Mouse (Mus musculus) urinary bladder, postnatal 25 days (tissue): ENCODE measurements around the gene Nfkbiz.

Experiments used
- DNase-seq: peaks from one replicate; pipeline ENCODE4 v3.0.0; 2022; ENCODE audit warnings: low spot score

Nfkbiz gene

DNA sequence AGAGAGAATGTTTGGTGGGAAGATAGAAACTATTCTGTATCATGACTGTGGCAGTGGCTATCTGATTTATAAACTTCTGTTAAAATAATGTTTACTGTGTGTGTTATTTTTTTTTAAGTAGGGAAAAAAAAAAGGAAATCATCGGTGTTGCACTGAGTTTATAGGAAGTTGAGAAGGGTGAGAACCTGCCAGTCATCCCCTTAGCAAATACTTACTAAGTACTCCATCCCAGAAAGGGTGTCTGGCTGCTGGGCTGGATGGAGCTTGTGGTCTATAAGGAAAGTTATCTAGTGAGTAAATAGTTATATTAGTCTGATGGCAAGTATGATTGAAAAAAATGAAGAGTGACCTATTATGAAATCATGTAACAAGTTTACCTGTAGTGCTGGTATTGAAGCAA, 37.1 kb downstream of the Nfkbiz start:
- DNase-seq, result no peak

DNA sequence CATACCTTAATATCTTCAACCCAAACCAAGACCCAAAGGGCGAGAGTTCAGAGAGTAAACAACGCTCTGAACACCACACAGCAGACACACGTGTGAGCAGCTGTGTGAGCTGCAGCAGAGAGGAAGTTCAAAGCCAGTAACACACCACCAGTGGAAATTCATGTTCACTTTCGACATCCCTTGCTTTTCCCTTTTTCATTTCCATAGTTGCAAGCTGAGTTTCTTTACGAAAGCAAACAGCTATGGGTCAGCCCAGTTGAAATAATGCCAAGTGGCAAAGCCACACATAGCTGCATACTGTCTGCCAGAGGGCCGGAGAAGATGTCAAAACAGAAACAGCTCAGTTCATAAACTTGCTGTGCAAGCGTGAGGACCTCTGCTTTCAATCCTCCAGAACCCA, 39.9 kb downstream of the Nfkbiz start:
- DNase-seq, result no peak

GRCm38 (mm10) chr16:55790326-55790725, 48.4 kb downstream of the Nfkbiz start:
- no peak for DNase-seq

DNA sequence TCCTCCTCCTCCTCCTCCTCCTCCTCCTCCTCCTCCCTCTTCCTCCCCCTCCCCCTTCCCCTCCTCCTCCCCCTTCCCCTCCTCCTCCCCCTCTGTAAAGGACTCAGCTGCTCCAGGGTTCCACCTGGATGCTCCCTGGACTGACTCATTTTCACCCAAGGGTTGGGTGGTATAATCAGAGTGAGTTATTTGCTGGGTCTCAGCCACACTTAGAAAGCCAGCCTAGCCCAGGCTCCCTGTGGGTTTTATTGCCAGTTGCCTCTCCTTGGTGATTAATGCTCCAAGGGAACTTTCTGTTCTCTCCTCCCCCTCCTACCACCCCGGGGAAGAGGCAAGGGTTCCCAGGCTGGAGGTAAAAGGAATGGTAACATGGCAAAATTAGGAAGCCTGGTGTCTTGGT, 49.4 kb downstream of the Nfkbiz start:
- DNase-seq, result no peak

DNA sequence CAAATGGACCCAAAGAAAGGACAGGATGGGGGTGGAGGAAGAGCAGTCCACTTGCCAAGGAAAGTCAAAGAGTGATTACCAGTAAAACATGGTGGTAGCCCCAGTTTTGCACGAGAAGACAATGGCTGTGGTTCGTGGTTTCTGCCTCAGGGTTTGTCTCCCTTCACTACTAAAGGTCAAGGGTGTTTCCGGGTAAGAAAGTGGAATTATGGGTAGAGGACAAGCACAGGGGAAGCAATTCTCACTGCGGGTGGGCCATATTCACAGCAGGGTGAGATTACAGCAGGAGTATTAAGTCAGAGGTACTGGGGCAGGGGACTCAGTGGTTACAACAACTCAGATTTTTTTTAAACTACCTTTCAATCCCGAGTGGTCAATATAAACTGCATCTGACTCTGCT, 50.0 kb downstream of the Nfkbiz start:
- DNase-seq, result no peak

- no peak for DNase-seq
Observed at GRCm38 (mm10) chr16:55787385-55788072, 51.2 kb downstream of the Nfkbiz start.

- DNase-seq, result no peak
Observed at GRCm38 (mm10) chr16:55784379-55784778, 54.3 kb downstream of the Nfkbiz start.

GRCm38 (mm10) chr16:55783923-55784322, 54.8 kb downstream of the Nfkbiz start:
- DNase-seq, result no peak

- DNase-seq, result no peak
Observed at GRCm38 (mm10) chr16:55782911-55783310, 55.8 kb downstream of the Nfkbiz start.

GRCm38 (mm10) chr16:55781809-55782208, 56.9 kb downstream of the Nfkbiz start:
- no peak for DNase-seq

- no peak for DNase-seq
Observed at GRCm38 (mm10) chr16:55780958-55781558, 57.6 kb downstream of the Nfkbiz start.

DNA sequence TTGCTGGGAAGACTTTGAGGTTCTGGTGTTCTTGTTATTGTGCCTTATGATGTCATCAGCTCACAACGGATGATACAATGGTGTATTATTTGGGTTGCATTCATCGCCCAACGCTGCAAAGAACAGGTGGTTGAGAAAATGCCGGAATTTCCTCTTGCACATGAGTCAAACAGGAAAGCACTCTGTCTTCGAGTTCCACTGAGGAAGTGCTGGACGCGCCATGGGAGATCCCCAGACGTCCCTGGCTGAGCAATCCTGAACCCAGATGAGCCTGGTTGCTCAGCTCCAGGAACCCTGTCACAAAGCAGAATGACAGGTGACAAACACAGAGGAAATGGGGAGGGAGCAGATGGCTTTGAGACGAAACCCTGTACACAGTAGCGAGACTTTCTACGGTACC, 62.4 kb downstream of the Nfkbiz start:
- DNase-seq, result no peak

DNA sequence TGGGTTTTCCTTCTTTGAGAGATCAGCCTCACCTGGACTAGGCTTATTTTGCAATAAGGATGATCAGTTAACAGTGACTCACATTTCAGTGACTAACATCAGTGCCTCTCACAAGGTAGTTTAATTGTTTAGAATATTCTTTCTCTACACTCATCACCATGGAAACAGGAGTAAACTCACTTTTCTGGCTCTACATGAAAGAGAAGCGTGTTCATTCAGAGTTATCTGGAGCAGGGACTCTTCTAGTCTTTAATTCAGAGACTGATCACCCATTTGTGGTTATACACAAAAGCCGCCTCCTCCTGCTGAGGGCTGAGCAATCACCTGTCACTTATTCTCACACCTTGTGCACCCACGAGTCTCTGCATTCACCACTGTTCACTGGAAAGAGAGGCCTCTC, 68.5 kb downstream of the Nfkbiz start:
- no peak for DNase-seq
